Mouse (Mus musculus) embryonic facial prominence, embryonic 14.5 days (tissue): ENCODE data around the gene Kcnip1. TPM values are rescaled to one million over a fixed set of nuclear protein-coding genes. Genes with fewer than 3 reads are reported as not detected.
A peak's percentile ranks its signal among the peaks of the same experiment; 100 is the strongest.

Source experiments
- ATAC-seq: fragments of 200-750 bp; cut with Nextera tagmentation; 2 replicates; pipeline ENCODE4 v1.8.0; 2017; ENCODE audit warnings: low read depth, moderate number of reproducible peaks, moderate TSS enrichment
- DNase-seq: peaks from one replicate; pipeline ENCODE4 v3.0.0-alpha.2; 2015; ENCODE audit warnings: low spot score
- H3K27ac ChIP-seq: fragments of 300-500 bp; sonication (generic); replicated peaks from 2 replicates; pipeline ENCODE4 v1.5.1; 2014; ENCODE audit warnings: low read depth, mild to moderate bottlenecking, low read length, moderate library complexity
- H3K27me3 ChIP-seq: fragments of 300-500 bp; sonication (generic); replicated peaks from 2 replicates; pipeline ENCODE4 v1.6.1; 2014; ENCODE audit warnings: low read length; ENCODE audit not compliant: control insufficient read depth, insufficient read depth
- H3K36me3 ChIP-seq: fragments of 300-500 bp; sonication (generic); 2 replicates; pipeline ENCODE4 v1.6.1; 2014; ENCODE audit warnings: low read length, mixed read lengths; ENCODE audit not compliant: control insufficient read depth, insufficient read depth
- H3K4me1 ChIP-seq: fragments of 300-500 bp; sonication (generic); 2 replicates; pipeline ENCODE4 v1.6.1; 2014; ENCODE audit warnings: antibody characterized with exemption, low read length; ENCODE audit not compliant: control insufficient read depth, insufficient read depth
- H3K4me2 ChIP-seq: fragments of 300-500 bp; sonication (generic); 2 replicates; pipeline ENCODE4 v1.6.1; 2014; ENCODE audit warnings: low read depth, mild to moderate bottlenecking, low read length, moderate library complexity, mixed read lengths
- H3K4me3 ChIP-seq: fragments of 300-500 bp; sonication (generic); 2 replicates; pipeline ENCODE4 v1.5.1; 2014; ENCODE audit warnings: low read depth, mild to moderate bottlenecking, low read length
- H3K9ac ChIP-seq: fragments of 300-500 bp; sonication (generic); 2 replicates; pipeline ENCODE4 v1.6.1; 2014; ENCODE audit warnings: low read depth, mild to moderate bottlenecking, low read length, moderate library complexity, mixed read lengths
- H3K9me3 ChIP-seq: fragments of 300-500 bp; sonication (generic); 2 replicates; pipeline ENCODE4 v1.6.1; 2016; ENCODE audit warnings: low read length; ENCODE audit not compliant: control insufficient read depth
- WGBS: fragments of 180-500 bp; shearing (Covaris S2); extraction: QIAGEN DNeasy Blood & Tissue Kit; methylation state at CpG from one replicate; pipeline ENCODE4 v1.1.7; 2014; 5-methylcytosine and 5-hydroxymethylcytosine counted together
- polyA plus RNA-seq: library from polyadenylated mRNA; unstranded; fragments of >200 nt; fragmentation: Nextera tagmentation; extraction: Ambion mirVana; gene quantifications from 2 replicates; pipeline ENCODE4 v1.2.1, GENCODE M21; 2014

Kcnip1 gene
- polyA plus RNA-seq, 1 experiment from 2014 or later, result 5.0 TPM

- H3K4me3 ChIP-seq, result no peak overlapping the region
- no peaks in the 10 kb centered on the region for H3K36me3 ChIP-seq
- H3K9me3 ChIP-seq, result no peaks in the 10 kb centered on the region
- no peaks in the 10 kb centered on the region for H3K4me1 ChIP-seq
- H3K27me3 ChIP-seq, result 0 out of 2 replicates have a peak, but pooled peaks cover 3% of the 10 kb centered on the region
- 85% methylated on average over 7 of the region's 7 CpGs for WGBS
- no peak overlapping the region for H3K4me2 ChIP-seq
- ATAC-seq (no peak), DNase-seq (no peak)
- H3K9ac ChIP-seq, result no peak overlapping the region
- H3K27ac ChIP-seq, result no peak overlapping the region
Observed at GRCm38 (mm10) chr11:33913061-33913460, 79.9 kb downstream of the Kcnip1 start.

GRCm38 (mm10) chr11:33912151-33912571 lies 80.8 kb downstream of the Kcnip1 start:
- Histone ChIP-seq H3K27ac (no peak overlapping the region), H3K4me1 (no peaks in the 10 kb centered on the region), H3K36me3 (no peaks in the 10 kb centered on the region), H3K4me2 (no peak overlapping the region), H3K9ac (no peak overlapping the region), H3K27me3 (0 out of 2 replicates have a peak, but pooled peaks cover 3% of the 10 kb centered on the region), H3K9me3 (no peaks in the 10 kb centered on the region), H3K4me3 (no peak overlapping the region)
- 30% methylated on average over 2 of the region's 2 CpGs for WGBS
- DNase-seq, result peak; percentile 60
- peak; percentile 82 for ATAC-seq

GRCm38 (mm10) chr11:33910982-33911381 lies 82.0 kb downstream of the Kcnip1 start:
- no peak overlapping the region for H3K27ac ChIP-seq
- no peaks in the 10 kb centered on the region for H3K36me3 ChIP-seq
- no peak overlapping the region for H3K4me3 ChIP-seq
- 0 out of 2 replicates have a peak, but pooled peaks cover 3% of the 10 kb centered on the region for H3K9me3 ChIP-seq
- ATAC-seq (no peak), DNase-seq (no peak)
- WGBS, result 33% methylated on average over 7 of the region's 7 CpGs
- no peak overlapping the region for H3K9ac ChIP-seq
- no peaks in the 10 kb centered on the region for H3K4me1 ChIP-seq
- no peak overlapping the region for H3K4me2 ChIP-seq
- H3K27me3 ChIP-seq, result 0 out of 2 replicates have a peak, but pooled peaks cover 3% of the 10 kb centered on the region

- no peak for DNase-seq
- Histone ChIP-seq H3K9me3 (0 out of 2 replicates have a peak, but pooled peaks cover 3% of the 10 kb centered on the region), H3K27ac (no peak overlapping the region), H3K36me3 (no peaks in the 10 kb centered on the region), H3K27me3 (0 out of 2 replicates have a peak, but pooled peaks cover 3% of the 10 kb centered on the region), H3K9ac (no peak overlapping the region), H3K4me2 (no peak overlapping the region), H3K4me1 (no peaks in the 10 kb centered on the region), H3K4me3 (no peak overlapping the region)
- ATAC-seq, result no peak
- WGBS, result 54% methylated on average over 4 of the region's 4 CpGs
Observed at GRCm38 (mm10) chr11:33908360-33909175, 84.4 kb downstream of the Kcnip1 start.

- Histone ChIP-seq H3K9ac (no peak overlapping the region), H3K27ac (no peak overlapping the region), H3K4me1 (no peaks in the 10 kb centered on the region), H3K36me3 (no peaks in the 10 kb centered on the region), H3K4me2 (no peak overlapping the region), H3K9me3 (0 out of 2 replicates have a peak, but pooled peaks cover 3% of the 10 kb centered on the region), H3K27me3 (no peaks in the 10 kb centered on the region), H3K4me3 (no peak overlapping the region)
- WGBS, result 58% methylated on average over 6 of the region's 6 CpGs
- DNase-seq (no peak), ATAC-seq (no peak)
Observed at GRCm38 (mm10) chr11:33903494-33903893, 89.5 kb downstream of the Kcnip1 start.

GRCm38 (mm10) chr11:33902377-33902776 lies 90.6 kb downstream of the Kcnip1 start:
- H3K4me2 ChIP-seq, result no peak overlapping the region
- H3K4me1 ChIP-seq, result no peaks in the 10 kb centered on the region
- ATAC-seq (no peak), DNase-seq (no peak)
- no peaks in the 10 kb centered on the region for H3K27me3 ChIP-seq
- no peak overlapping the region for H3K27ac ChIP-seq
- WGBS, result 88% methylated on average over 10 of the region's 10 CpGs
- no peak overlapping the region for H3K4me3 ChIP-seq
- no peak overlapping the region for H3K9ac ChIP-seq
- H3K9me3 ChIP-seq, result 0 out of 2 replicates have a peak, but pooled peaks cover 3% of the 10 kb centered on the region
- H3K36me3 ChIP-seq, result no peaks in the 10 kb centered on the region

- DNase-seq, result no peak
- Histone ChIP-seq H3K4me3 (no peak overlapping the region), H3K9me3 (0 out of 2 replicates have a peak, but pooled peaks cover 1% of the 10 kb centered on the region), H3K27ac (no peak overlapping the region), H3K4me2 (no peak overlapping the region), H3K9ac (no peak overlapping the region), H3K4me1 (no peaks in the 10 kb centered on the region), H3K36me3 (no peaks in the 10 kb centered on the region), H3K27me3 (no peaks in the 10 kb centered on the region)
- 62% methylated on average over 2 of the region's 2 CpGs for WGBS
- ATAC-seq, result no peak
Observed at GRCm38 (mm10) chr11:33901783-33902182, 91.2 kb downstream of the Kcnip1 start.

GRCm38 (mm10) chr11:33891084-33891483 lies 101.9 kb downstream of the Kcnip1 start:
- Histone ChIP-seq H3K36me3 (no peaks in the 10 kb centered on the region), H3K4me1 (no peaks in the 10 kb centered on the region), H3K27ac (no peak overlapping the region), H3K9ac (no peak overlapping the region), H3K4me2 (no peak overlapping the region), H3K4me3 (no peak overlapping the region), H3K9me3 (no peaks in the 10 kb centered on the region), H3K27me3 (no peaks in the 10 kb centered on the region)
- DNase-seq, result no peak
- no peak for ATAC-seq
- 76% methylated on average over 4 of the region's 4 CpGs for WGBS

- H3K4me3 ChIP-seq, result no peak overlapping the region
- ATAC-seq, result no peak
- H3K36me3 ChIP-seq, result no peaks in the 10 kb centered on the region
- WGBS, result 77% methylated on average over 2 of the region's 2 CpGs
- no peak for DNase-seq
- H3K4me2 ChIP-seq, result no peak overlapping the region
- H3K27ac ChIP-seq, result no peak overlapping the region
- no peaks in the 10 kb centered on the region for H3K4me1 ChIP-seq
- no peaks in the 10 kb centered on the region for H3K9me3 ChIP-seq
- no peaks in the 10 kb centered on the region for H3K27me3 ChIP-seq
- H3K9ac ChIP-seq, result no peak overlapping the region
Observed at GRCm38 (mm10) chr11:33890382-33890781, 102.6 kb downstream of the Kcnip1 start.
